Mouse (Mus musculus) liver, embryonic 14.5 days (tissue): Measurements from ENCODE around the gene Rrp12. TPM values are rescaled to one million over a fixed set of nuclear protein-coding genes. Genes with fewer than 3 reads are reported as not detected.
"Not testable (repeated sequence)": the region's sequence is repeated elsewhere in the genome, so short reads cannot be mapped to it uniquely, and the experiment has no call there.

Source experiments
- ATAC-seq: fragments of 200-750 bp; cut with Nextera tagmentation; 2 replicates; pipeline ENCODE4 v1.8.0; 2017; ENCODE audit warnings: moderate number of reproducible peaks, mild to moderate bottlenecking, moderate library complexity; ENCODE audit not compliant: insufficient read depth
- DNase-seq, 3 experiments: peaks; one replicate each; pipeline ENCODE4 v3.0.0-alpha.2; 2012 to 2013; ENCODE audit warnings: low read depth in 3 of 3, low spot score in 3 of 3
- H3K27ac ChIP-seq: fragments of 300-500 bp; sonication (generic); 2 replicates; pipeline ENCODE4 v1.5.1; 2014; ENCODE audit warnings: moderate library complexity, mild to moderate bottlenecking, control low read depth, inconsistent platforms
- H3K27me3 ChIP-seq: fragments of 300-500 bp; sonication (generic); 2 replicates; pipeline ENCODE4 v1.6.1; 2014; ENCODE audit warnings: mild to moderate bottlenecking, low read length, moderate library complexity; ENCODE audit not compliant: control insufficient read depth, insufficient read depth
- H3K36me3 ChIP-seq: fragments of 300-500 bp; sonication (generic); replicated peaks from 2 replicates; pipeline ENCODE4 v1.6.1; 2014; ENCODE audit warnings: low read depth; ENCODE audit not compliant: control insufficient read depth, insufficient read depth
- H3K4me1 ChIP-seq, 2 experiments: fragments of 200-500 bp in 1 of 2; fragments of 300-500 bp in 1 of 2; sonication (generic) in 1 of 2; replicated peaks; 2 replicates each; pipeline ENCODE4 v1.6.1; 2012 to 2014; ENCODE audit warnings: antibody characterized with exemption in 1 of 2, inconsistent platforms in 1 of 2, low read length in 1 of 2; ENCODE audit not compliant: control insufficient read depth in 2 of 2, insufficient read depth in 2 of 2
- H3K4me2 ChIP-seq: fragments of 300-500 bp; sonication (generic); 2 replicates; pipeline ENCODE4 v1.6.1; 2014; ENCODE audit warnings: low read depth, mild to moderate bottlenecking, control low read depth, moderate library complexity
- H3K4me3 ChIP-seq, 2 experiments: fragments of 200-500 bp in 1 of 2; fragments of 300-500 bp in 1 of 2; sonication (generic) in 1 of 2; 2 replicates each; pipeline ENCODE4 v1.5.1; 2012 to 2014; ENCODE audit warnings: low read depth in 2 of 2, low read length in 2 of 2, mild to moderate bottlenecking in 2 of 2, control low read depth in 1 of 2, inconsistent platforms in 1 of 2, moderate library complexity in 1 of 2; ENCODE audit not compliant: insufficient read depth in 1 of 2
- H3K9ac ChIP-seq: fragments of 300-500 bp; sonication (generic); replicated peaks from 2 replicates; pipeline ENCODE4 v1.6.1; 2014; ENCODE audit warnings: mild to moderate bottlenecking, control low read depth, moderate library complexity
- H3K9me3 ChIP-seq: fragments of 300-500 bp; sonication (generic); 2 replicates; pipeline ENCODE4 v1.6.1; 2016; ENCODE audit warnings: low read length, mixed read lengths; ENCODE audit not compliant: control insufficient read depth
- CTCF ChIP-seq: IDR thresholded peaks from 2 replicates; pipeline ENCODE4 v1.5.1; 2016; ENCODE audit warnings: antibody characterized with exemption, low read depth, control low read depth
- EP300 ChIP-seq: IDR thresholded peaks from 2 replicates; pipeline ENCODE4 v1.6.1; 2016; ENCODE audit warnings: antibody characterized with exemption, low read depth
- WGBS: fragments of 180-500 bp; shearing (Covaris S2); extraction: QIAGEN DNeasy Blood & Tissue Kit; methylation state at CpG from one replicate; pipeline ENCODE4 v1.1.7; 2014; ENCODE audit not compliant: insufficient replicate concordance; 5-methylcytosine and 5-hydroxymethylcytosine counted together
- polyA plus RNA-seq, 2 experiments: library from polyadenylated mRNA; depleted of rRNA in 1 of 2; stranded (reverse) in 1 of 2; unstranded in 1 of 2; fragments of >200 nt; fragmentation: Nextera tagmentation in 1 of 2; extraction: Ambion mirVana in 1 of 2; gene quantifications; 2 replicates each; pipeline versions ENCODE4 v1.2.1 to v1.2.3; 2012 to 2014

Gene Rrp12
- polyA plus RNA-seq, 2 experiments = 5.0 to 6.0 TPM

- no peak for DNase-seq
- H3K4me2 ChIP-seq = no peak overlapping the region
- ATAC-seq = no peak
- no peak overlapping the region for H3K4me3 ChIP-seq
- no peak overlapping the region for H3K9ac ChIP-seq
- peaks cover 24% of the 10 kb centered on the region for H3K36me3 ChIP-seq
- WGBS = 83% methylated on average over 3 of the region's 3 CpGs
- no peak for TF ChIP-seq EP300
- TF ChIP-seq CTCF = no peak
- no peaks in the 10 kb centered on the region for H3K27me3 ChIP-seq
- no peak overlapping the region for H3K27ac ChIP-seq
- no peaks in the 10 kb centered on the region for H3K9me3 ChIP-seq
- H3K4me1 ChIP-seq = peaks cover 11 to 18% of the 10 kb centered on the region in 2 experiments
These were observed 19.3 kb upstream of the Rrp12 start for GRCm38 (mm10) chr19:41915294-41915693.

GRCm38 (mm10) chr19:41914592-41914882 lies 18.6 kb upstream of the Rrp12 start:
- peaks cover 24% of the 10 kb centered on the region for H3K36me3 ChIP-seq
- ATAC-seq, H3K4me3 ChIP-seq: not testable (repeated sequence)

GRCm38 (mm10) chr19:41913774-41914591 lies 18.0 kb upstream of the Rrp12 start:
- peaks cover 20% of the 10 kb centered on the region for H3K36me3 ChIP-seq
- ATAC-seq = no peak
- H3K4me2 ChIP-seq = peak overlapping the region; percentile 87
- TF ChIP-seq CTCF (no peak), EP300 (no peak)
- H3K4me1 ChIP-seq = peaks cover 11 to 18% of the 10 kb centered on the region in 2 experiments
- no peaks in the 10 kb centered on the region for H3K27me3 ChIP-seq
- no peaks in the 10 kb centered on the region for H3K9me3 ChIP-seq
- DNase-seq = no peak
- H3K9ac ChIP-seq = no peak overlapping the region
- H3K4me3 ChIP-seq = peak overlapping the region; percentile 9 to 79; a peak in 3 of 4 replicates
- H3K27ac ChIP-seq = no peak overlapping the region
- 41% methylated on average over 6 of the region's 6 CpGs for WGBS

More at GRCm38 (mm10) chr19:41914592-41914882, 18.6 kb upstream of the Rrp12 start:
- not testable (repeated sequence) for H3K27me3 ChIP-seq, DNase-seq, H3K9me3 ChIP-seq, H3K27ac ChIP-seq, H3K9ac ChIP-seq
- Histone ChIP-seq H3K4me2 (peak overlapping the region; percentile 87; the same call in 1 of the 2 replicates), H3K4me1 (peaks cover 11 to 18% of the 10 kb centered on the region in 2 experiments)

GRCm38 (mm10) chr19:41912121-41913080 lies 16.4 kb upstream of the Rrp12 start:
- DNase-seq (no peak), ATAC-seq (peak; percentile 18)
- peak overlapping the region; percentile 84 for H3K9ac ChIP-seq
- no peak for TF ChIP-seq EP300
- no peak for TF ChIP-seq CTCF
- WGBS = under 1% methylated on average over 53 of the region's 53 CpGs
- H3K9me3 ChIP-seq = no peaks in the 10 kb centered on the region
- H3K4me2 ChIP-seq = peak overlapping the region; percentile 87
- H3K4me3 ChIP-seq = peak overlapping the region; percentile 73 to 79
- H3K36me3 ChIP-seq = peaks cover 15% of the 10 kb centered on the region
- no peaks in the 10 kb centered on the region for H3K27me3 ChIP-seq
- H3K27ac ChIP-seq = peak overlapping the region; percentile 29; the same call in 1 of the 2 replicates
- peaks cover 13 to 22% of the 10 kb centered on the region in 2 experiments for H3K4me1 ChIP-seq
